Mouse (Mus musculus) embryonic facial prominence, embryonic 12.5 days (tissue): Measurements from ENCODE around the gene Dnase1. TPM values are rescaled to one million over a fixed set of nuclear protein-coding genes. Genes with fewer than 3 reads are reported as not detected.
A peak's percentile ranks its signal among the peaks of the same experiment; 100 is the strongest.
"Not testable (repeated sequence)": the region's sequence is repeated elsewhere in the genome, so short reads cannot be mapped to it uniquely, and the experiment has no call there.

Source experiments
- ATAC-seq: fragments of 200-750 bp; cut with Nextera tagmentation; 2 replicates; pipeline ENCODE4 v1.8.0; 2017; ENCODE audit not compliant: insufficient number of reproducible peaks, insufficient read depth, low FRiP score, low TSS enrichment
- H3K27ac ChIP-seq: fragments of 300-500 bp; sonication (generic); 2 replicates; pipeline ENCODE4 v1.5.1; 2016; ENCODE audit warnings: mild to moderate bottlenecking
- H3K27me3 ChIP-seq: fragments of 300-500 bp; sonication (generic); 2 replicates; pipeline ENCODE4 v1.6.1; 2016; ENCODE audit warnings: mild to moderate bottlenecking, moderate library complexity
- H3K36me3 ChIP-seq: fragments of 300-500 bp; sonication (generic); 2 replicates; pipeline ENCODE4 v1.6.1; 2016; ENCODE audit warnings: mild to moderate bottlenecking
- H3K4me1 ChIP-seq: fragments of 300-500 bp; sonication (generic); 2 replicates; pipeline ENCODE4 v1.6.1; 2016
- H3K4me2 ChIP-seq: fragments of 300-500 bp; sonication (generic); replicated peaks from 2 replicates; pipeline ENCODE4 v1.6.1; 2016; ENCODE audit warnings: mild to moderate bottlenecking, moderate library complexity
- H3K4me3 ChIP-seq: fragments of 300-500 bp; sonication (generic); 2 replicates; pipeline ENCODE4 v1.5.1; 2016; ENCODE audit warnings: mild to moderate bottlenecking
- H3K9ac ChIP-seq: fragments of 300-500 bp; sonication (generic); 2 replicates; pipeline ENCODE4 v1.6.1; 2016; ENCODE audit warnings: mild to moderate bottlenecking, moderate library complexity
- H3K9me3 ChIP-seq: fragments of 300-500 bp; sonication (generic); 2 replicates; pipeline ENCODE4 v1.6.1; 2016; ENCODE audit warnings: mild to moderate bottlenecking, moderate library complexity
- WGBS: fragments of 180-500 bp; shearing (Covaris S2); methylation state at CpG from one replicate; pipeline ENCODE4 v1.1.7; 2016; 5-methylcytosine and 5-hydroxymethylcytosine counted together
- polyA plus RNA-seq: library from polyadenylated mRNA; unstranded; fragments of >200 nt; fragmentation: Nextera tagmentation; extraction: Ambion mirVana; gene quantifications from 2 replicates; pipeline ENCODE4 v1.2.1, GENCODE M21; 2016

Dnase1 gene
- polyA plus RNA-seq, 1 experiment from 2014 or later: 6.1 TPM

- H3K9me3 ChIP-seq: no peaks in the 10 kb centered on the region
- H3K4me2 ChIP-seq: no peak overlapping the region
- no peaks in the 10 kb centered on the region for H3K4me1 ChIP-seq
- no peak overlapping the region for H3K9ac ChIP-seq
- H3K4me3 ChIP-seq: no peak overlapping the region
- no peak overlapping the region for H3K27ac ChIP-seq
- no peak for ATAC-seq
- no peaks in the 10 kb centered on the region for H3K27me3 ChIP-seq
- 97% methylated on average over 4 of the region's 4 CpGs for WGBS
- peaks cover 75% of the 10 kb centered on the region for H3K36me3 ChIP-seq
These were observed 15.9 kb downstream of the Dnase1 start for GRCm38 (mm10) chr16:4052601-4053000.

- Histone ChIP-seq H3K9me3 (no peaks in the 10 kb centered on the region), H3K36me3 (peaks cover 77% of the 10 kb centered on the region), H3K9ac (no peak overlapping the region), H3K4me1 (no peaks in the 10 kb centered on the region), H3K4me3 (no peak overlapping the region), H3K4me2 (no peak overlapping the region), H3K27ac (no peak overlapping the region), H3K27me3 (no peaks in the 10 kb centered on the region)
- no peak for ATAC-seq
- WGBS: 86% methylated on average over 3 of the region's 3 CpGs
These were observed 17.1 kb downstream of the Dnase1 start for GRCm38 (mm10) chr16:4053811-4054210.

- Histone ChIP-seq H3K4me1 (no peaks in the 10 kb centered on the region), H3K9me3 (no peaks in the 10 kb centered on the region), H3K4me3 (no peak overlapping the region), H3K27ac (no peak overlapping the region), H3K27me3 (no peaks in the 10 kb centered on the region), H3K4me2 (no peak overlapping the region), H3K36me3 (peaks cover 79% of the 10 kb centered on the region), H3K9ac (no peak overlapping the region)
- no peak for ATAC-seq
- 92% methylated on average over 4 of the region's 4 CpGs for WGBS
These were observed 28.2 kb downstream of the Dnase1 start for GRCm38 (mm10) chr16:4064945-4065344.

- ATAC-seq: no peak
- Histone ChIP-seq H3K4me2 (no peak overlapping the region), H3K9ac (no peak overlapping the region), H3K4me3 (no peak overlapping the region), H3K27me3 (no peaks in the 10 kb centered on the region), H3K36me3 (peaks cover 49% of the 10 kb centered on the region), H3K4me1 (no peaks in the 10 kb centered on the region), H3K27ac (no peak overlapping the region), H3K9me3 (no peaks in the 10 kb centered on the region)
- 61% methylated on average over 8 of the region's 8 CpGs for WGBS
These were observed 31.8 kb downstream of the Dnase1 start for GRCm38 (mm10) chr16:4068588-4068987.

GRCm38 (mm10) chr16:4074297-4074696 is 37.6 kb downstream of the Dnase1 start:
- ATAC-seq: no peak
- WGBS: 53% methylated on average over 6 of the region's 6 CpGs

GRCm38 (mm10) chr16:4074836-4075235 is 38.1 kb downstream of the Dnase1 start:
- no peaks in the 10 kb centered on the region for H3K36me3 ChIP-seq
- peaks cover 13% of the 10 kb centered on the region; the same call in 1 of the 2 replicates for H3K4me1 ChIP-seq
- no peak overlapping the region for H3K9ac ChIP-seq
- no peak overlapping the region for H3K4me2 ChIP-seq
- 72% methylated on average over 3 of the region's 3 CpGs for WGBS
- no peak for ATAC-seq
- no peak overlapping the region for H3K27ac ChIP-seq
- H3K9me3 ChIP-seq: no peaks in the 10 kb centered on the region
- no peaks in the 10 kb centered on the region for H3K27me3 ChIP-seq
- no peak overlapping the region for H3K4me3 ChIP-seq

More at GRCm38 (mm10) chr16:4074297-4074696, 37.6 kb downstream of the Dnase1 start:
- Histone ChIP-seq H3K4me2 (no peak overlapping the region), H3K9ac (no peak overlapping the region), H3K27me3 (no peaks in the 10 kb centered on the region), H3K9me3 (no peaks in the 10 kb centered on the region), H3K27ac (no peak overlapping the region), H3K4me3 (no peak overlapping the region), H3K4me1 (peaks cover 13% of the 10 kb centered on the region; the same call in 1 of the 2 replicates), H3K36me3 (no peaks in the 10 kb centered on the region)

GRCm38 (mm10) chr16:4077384-4078061 is 40.8 kb downstream of the Dnase1 start, which contains the start of gene Trap1:
Gene Trap1, minus strand, starts transcription at chr16:4077827.
- WGBS: under 1% methylated on average over 58 of the region's 58 CpGs
- ATAC-seq: peak; percentile 92
- Histone ChIP-seq H3K4me1 (peaks cover 13% of the 10 kb centered on the region; the same call in 1 of the 2 replicates), H3K36me3 (peaks cover 6% of the 10 kb centered on the region; the same call in 1 of the 2 replicates), H3K4me2 (peak within 1 kb of the TSS; percentile 55), H3K9me3 (no peaks in the 10 kb centered on the region), H3K4me3 (peak within 1 kb of the TSS; percentile 82), H3K27ac (peak within 1 kb of the TSS; percentile 81), H3K9ac (peak within 1 kb of the TSS; percentile 87), H3K27me3 (no peaks in the 10 kb centered on the region)

GRCm38 (mm10) chr16:4078302-4078701 is 41.6 kb downstream of the Dnase1 start:
- Histone ChIP-seq H3K4me2 (peak overlapping the region; percentile 55), H3K4me1 (peaks cover 13% of the 10 kb centered on the region; the same call in 1 of the 2 replicates), H3K4me3 (peak overlapping the region; percentile 82)
- not testable (repeated sequence) for H3K36me3 ChIP-seq, H3K27ac ChIP-seq, H3K9ac ChIP-seq, H3K27me3 ChIP-seq, H3K9me3 ChIP-seq, ATAC-seq
- WGBS: 75% methylated on average over 10 of the region's 10 CpGs

- 61% methylated on average over 1 of the region's 1 CpGs for WGBS
- Histone ChIP-seq H3K27ac (no peak overlapping the region), H3K4me2 (no peak overlapping the region), H3K27me3 (no peaks in the 10 kb centered on the region), H3K9ac (no peak overlapping the region), H3K4me3 (no peak overlapping the region), H3K36me3 (peaks cover 16% of the 10 kb centered on the region), H3K4me1 (peaks cover 13% of the 10 kb centered on the region; the same call in 1 of the 2 replicates), H3K9me3 (no peaks in the 10 kb centered on the region)
- no peak for ATAC-seq
These were observed 42.9 kb downstream of the Dnase1 start for GRCm38 (mm10) chr16:4079656-4080055.

GRCm38 (mm10) chr16:4080419-4080818 is 43.7 kb downstream of the Dnase1 start:
- H3K4me2 ChIP-seq, H3K27ac ChIP-seq, ATAC-seq, H3K27me3 ChIP-seq, H3K4me3 ChIP-seq, H3K4me1 ChIP-seq, H3K9ac ChIP-seq, H3K9me3 ChIP-seq: not testable (repeated sequence)
- WGBS: 82% methylated on average over 3 of the region's 3 CpGs
- H3K36me3 ChIP-seq: peaks cover 24% of the 10 kb centered on the region

- H3K4me3 ChIP-seq: no peak overlapping the region
- no peak overlapping the region for H3K4me2 ChIP-seq
- H3K27ac ChIP-seq: no peak overlapping the region
- H3K9me3 ChIP-seq: no peaks in the 10 kb centered on the region
- H3K4me1 ChIP-seq: no peaks in the 10 kb centered on the region
- H3K36me3 ChIP-seq: peaks cover 68% of the 10 kb centered on the region
- H3K9ac ChIP-seq: no peak overlapping the region
- H3K27me3 ChIP-seq: no peaks in the 10 kb centered on the region
- no peak for ATAC-seq
- WGBS: 96% methylated on average over 7 of the region's 7 CpGs
These were observed 48.3 kb downstream of the Dnase1 start for GRCm38 (mm10) chr16:4085051-4085450.

GRCm38 (mm10) chr16:4085851-4086387 is 49.2 kb downstream of the Dnase1 start:
- H3K9ac ChIP-seq: no peak overlapping the region
- no peak for ATAC-seq
- WGBS: 97% methylated on average over 9 of the region's 9 CpGs
- no peaks in the 10 kb centered on the region for H3K27me3 ChIP-seq
- H3K36me3 ChIP-seq: peaks cover 77% of the 10 kb centered on the region
- H3K27ac ChIP-seq: no peak overlapping the region
- no peaks in the 10 kb centered on the region for H3K4me1 ChIP-seq
- no peak overlapping the region for H3K4me2 ChIP-seq
- H3K9me3 ChIP-seq: no peaks in the 10 kb centered on the region
- no peak overlapping the region for H3K4me3 ChIP-seq
